Mouse (Mus musculus) heart, embryonic 15.5 days (tissue): Measurements from ENCODE around the gene Gm20838. TPM values are rescaled to one million over a fixed set of nuclear protein-coding genes. Genes with fewer than 3 reads are reported as not detected.
"Not testable (repeated sequence)": the region's sequence is repeated elsewhere in the genome, so short reads cannot be mapped to it uniquely, and the experiment has no call there.

Experiments
- ATAC-seq: fragments of 200-750 bp; cut with Nextera tagmentation; replicated peaks from 2 replicates; pipeline ENCODE4 v1.8.0; 2017; ENCODE audit warnings: low read depth, moderate TSS enrichment; ENCODE audit not compliant: insufficient number of reproducible peaks, insufficient read depth, low FRiP score
- H3K27ac ChIP-seq: fragments of 300-500 bp; sonication (generic); 2 replicates; pipeline ENCODE4 v1.5.1; 2015; ENCODE audit warnings: mild to moderate bottlenecking, inconsistent platforms
- H3K27me3 ChIP-seq: fragments of 300-500 bp; sonication (generic); 2 replicates; pipeline ENCODE4 v1.6.1; 2015; ENCODE audit warnings: inconsistent platforms
- H3K36me3 ChIP-seq: fragments of 300-500 bp; sonication (generic); 2 replicates; pipeline ENCODE4 v1.6.1; 2015; ENCODE audit warnings: mild to moderate bottlenecking, inconsistent platforms
- H3K4me1 ChIP-seq: fragments of 300-500 bp; sonication (generic); replicated peaks from 2 replicates; pipeline ENCODE4 v1.6.1; 2015; ENCODE audit warnings: inconsistent platforms
- H3K4me2 ChIP-seq: fragments of 300-500 bp; sonication (generic); 2 replicates; pipeline ENCODE4 v1.6.1; 2015; ENCODE audit warnings: inconsistent platforms, mild to moderate bottlenecking, moderate library complexity
- H3K4me3 ChIP-seq: fragments of 300-500 bp; sonication (generic); 2 replicates; pipeline ENCODE4 v1.5.1; 2015; ENCODE audit warnings: mild to moderate bottlenecking, inconsistent platforms
- H3K9ac ChIP-seq: fragments of 300-500 bp; sonication (generic); 2 replicates; pipeline ENCODE4 v1.6.1; 2015; ENCODE audit warnings: mild to moderate bottlenecking, inconsistent platforms
- H3K9me3 ChIP-seq: fragments of 300-500 bp; sonication (generic); replicated peaks from 2 replicates; pipeline ENCODE4 v1.6.1; 2016; ENCODE audit warnings: inconsistent platforms
- whole genome bisulfite sequencing: fragments of 180-500 bp; shearing (Covaris S2); methylation state at CpG from one replicate; pipeline ENCODE4 v1.1.7; 2015; ENCODE audit warnings: mixed read lengths; 5-methylcytosine and 5-hydroxymethylcytosine counted together
- polyA plus RNA-seq: library from polyadenylated mRNA; unstranded; fragments of >200 nt; fragmentation: Nextera tagmentation; extraction: Ambion mirVana; gene quantifications from 2 replicates; pipeline ENCODE4 v1.2.1, GENCODE M21; 2015

Gm20838 gene
- polyA plus RNA-seq: not detected in 2 replicates

- H3K4me3 ChIP-seq, H3K9me3 ChIP-seq, H3K27ac ChIP-seq, H3K4me1 ChIP-seq, H3K9ac ChIP-seq, ATAC-seq, H3K36me3 ChIP-seq, H3K4me2 ChIP-seq, H3K27me3 ChIP-seq: not testable (repeated sequence)
- WGBS: no CpG with 5 or more reads among the region's 8 CpGs
Observed at GRCm38 (mm10) chrY:33543064-33543463, at the start of gene Gm20838. Gene Gm20838, minus strand, starts transcription at chrY:33543164.
